Mouse (Mus musculus): Measurements from ENCODE around the gene Sspo. TPM values are rescaled to one million over a fixed set of nuclear protein-coding genes. Genes with fewer than 3 reads are reported as not detected.

Sspo gene
- total RNA-seq, 1 experiment: 0.27 TPM

DNA sequence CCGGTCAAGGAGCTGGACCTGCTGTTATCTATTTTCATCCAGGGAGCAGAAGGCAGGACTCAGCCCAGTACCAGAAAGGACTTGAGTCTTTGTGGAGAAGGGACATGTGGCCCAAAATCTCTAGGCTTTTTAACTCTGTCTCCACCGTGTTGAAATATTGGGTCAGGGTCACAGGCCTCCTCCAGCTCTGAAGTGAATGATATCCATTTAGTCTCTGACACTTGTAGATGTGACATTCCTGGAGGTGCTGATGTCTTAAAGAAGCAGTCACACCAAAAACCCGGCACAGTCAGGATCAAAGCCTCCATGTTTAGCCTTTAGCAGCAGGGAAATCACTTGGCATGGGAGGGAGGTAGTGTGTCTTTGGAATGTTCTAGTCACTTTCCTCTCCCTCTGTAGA is 92.7 kb downstream of the Sspo start:
- Histone ChIP-seq H3K36me3 (ENCODE audit: control insufficient read depth, insufficient read depth, low read length, poor library complexity, severe bottlenecking) (no peaks in the 10 kb centered on the region), H3K4me1 (ENCODE audit: control insufficient read depth in 2 of 2, insufficient read depth in 2 of 2, low read length in 2 of 2, poor library complexity in 1 of 2) (peaks cover 0 to 6% of the 10 kb centered on the region in 2 experiments; a peak in 2 of 4 replicates), H3K9me3 (ENCODE audit: control insufficient read depth, insufficient read depth, low read depth, low read length) (no peaks in the 10 kb centered on the region), H3K27ac (ENCODE audit: insufficient read depth, low read depth, low read length, poor library complexity, severe bottlenecking) (no peak overlapping the region), H3K9ac (ENCODE audit: insufficient read depth, low read depth, low read length, poor library complexity, severe bottlenecking) (no peak overlapping the region), H3K4me3 (ENCODE audit: insufficient read depth in 1 of 2, low read depth in 1 of 2, low read length in 2 of 2, poor library complexity in 1 of 2, severe bottlenecking in 1 of 2) (no peak overlapping the region)
- in situ Hi-C loops (cut with MboI; ENCODE audit: low sequenced_read_pairs in 2 of 2, unreplicated experiment in 2 of 2): no loop called here
- TF ChIP-seq CHD2 (IDR thresholded peaks at IDR 0.05; ENCODE audit: low read depth, low read length) (no peak), ZNF384 (IDR thresholded peaks at IDR 0.05; ENCODE audit: low read depth, low read length) (no peak), ZC3H11A (IDR thresholded peaks at IDR 0.05; ENCODE audit: borderline replicate concordance, low read depth, low read length) (no peak)
- no peak for DNase-seq (ENCODE audit: low read depth, low spot score)

DNA sequence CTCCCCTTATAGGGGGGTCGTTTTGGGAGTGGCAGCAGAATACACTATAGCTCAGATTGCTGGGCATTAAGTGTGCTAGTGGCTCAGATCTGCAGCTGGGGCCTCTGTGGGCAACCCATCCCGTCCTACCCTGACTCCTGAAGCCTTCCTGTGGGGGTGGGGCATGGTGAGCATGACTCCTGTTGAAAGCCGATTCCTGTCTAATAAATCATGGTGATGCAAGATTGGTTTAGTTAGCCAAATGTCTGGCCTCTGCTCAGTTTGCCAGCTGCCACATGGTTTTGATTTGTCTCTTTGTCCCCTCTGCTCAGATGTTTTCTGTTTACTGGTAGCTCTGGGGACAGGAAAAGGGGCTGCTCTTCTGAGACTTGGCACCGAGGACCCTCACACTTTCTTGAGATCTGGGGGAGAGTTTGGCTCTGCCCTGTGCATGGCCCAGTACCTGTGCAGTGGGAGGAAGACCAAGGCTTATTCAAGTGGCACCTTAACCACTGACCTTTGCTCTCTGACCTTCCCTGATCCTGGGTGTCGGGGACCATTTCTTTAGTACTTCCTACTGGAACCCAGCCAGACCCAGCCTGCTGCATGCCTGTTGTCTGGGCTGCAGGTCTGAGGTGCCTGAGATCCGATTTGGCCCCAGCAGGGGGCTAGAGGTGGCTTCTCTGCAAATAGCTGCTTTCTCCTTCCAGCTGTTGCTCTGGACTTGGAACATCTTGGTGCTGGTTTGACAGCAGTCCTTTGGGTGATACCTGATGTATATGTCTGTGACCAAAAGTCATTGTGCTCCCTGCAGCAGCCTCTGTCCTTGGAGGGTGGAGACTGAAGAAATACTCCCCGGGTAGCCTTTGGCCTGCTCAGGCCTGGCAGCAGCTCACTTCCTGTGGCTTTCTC is 93.8 kb downstream of the Sspo start:
- no peak overlapping the region for H3K27ac ChIP-seq (ENCODE audit: insufficient read depth, low read depth, low read length, poor library complexity, severe bottlenecking)
- no peak for TF ChIP-seq MAFK (IDR thresholded peaks at IDR 0.05; ENCODE audit: insufficient read depth, low read depth, low read length)
- TF ChIP-seq ZC3H11A (IDR thresholded peaks at IDR 0.05; ENCODE audit: borderline replicate concordance, low read depth, low read length): no peak
- no peak for TF ChIP-seq CHD2 (IDR thresholded peaks at IDR 0.05; ENCODE audit: low read depth, low read length)
- TF ChIP-seq HCFC1 (IDR thresholded peaks at IDR 0.05; ENCODE audit: borderline replicate concordance, insufficient read depth, low read length): no peak
- no peak for TF ChIP-seq ZNF384 (IDR thresholded peaks at IDR 0.05; ENCODE audit: low read depth, low read length)
- peaks cover 0 to 6% of the 10 kb centered on the region in 2 experiments; a peak in 2 of 4 replicates for H3K4me1 ChIP-seq (ENCODE audit: control insufficient read depth in 2 of 2, insufficient read depth in 2 of 2, low read length in 2 of 2, poor library complexity in 1 of 2)
- H3K4me3 ChIP-seq (ENCODE audit: insufficient read depth in 1 of 2, low read depth in 1 of 2, low read length in 2 of 2, poor library complexity in 1 of 2, severe bottlenecking in 1 of 2): no peak overlapping the region
- no peak overlapping the region for H3K9ac ChIP-seq (ENCODE audit: insufficient read depth, low read depth, low read length, poor library complexity, severe bottlenecking)
- in situ Hi-C loops (cut with MboI; ENCODE audit: low sequenced_read_pairs in 2 of 2, unreplicated experiment in 2 of 2): no loop called here
- H3K36me3 ChIP-seq (ENCODE audit: control insufficient read depth, insufficient read depth, low read length, poor library complexity, severe bottlenecking): no peaks in the 10 kb centered on the region
- no peaks in the 10 kb centered on the region for H3K9me3 ChIP-seq (ENCODE audit: control insufficient read depth, insufficient read depth, low read depth, low read length)
- DNase-seq (ENCODE audit: low read depth, low spot score): no peak

DNA sequence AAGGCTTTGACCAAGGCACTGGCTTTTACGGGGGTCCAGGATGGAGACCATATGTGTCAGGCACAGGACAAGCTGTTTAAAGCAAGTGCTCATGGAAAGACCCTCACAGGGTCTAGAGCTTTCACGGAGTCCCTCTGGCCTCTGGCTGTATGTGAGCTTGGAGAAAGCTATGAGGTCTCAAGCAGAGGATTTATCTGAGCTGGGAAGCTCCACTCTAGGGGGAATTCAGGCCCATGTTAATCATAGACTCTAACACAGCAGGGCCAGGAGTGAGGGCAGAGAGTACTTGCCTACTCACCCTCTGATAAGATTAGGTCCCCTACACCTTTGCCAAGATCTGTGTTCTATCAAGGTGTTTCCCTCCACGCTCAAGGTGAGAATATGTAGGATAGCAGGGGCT is 94.6 kb downstream of the Sspo start:
- TF ChIP-seq MAFK (IDR thresholded peaks at IDR 0.05; ENCODE audit: insufficient read depth, low read depth, low read length) (no peak), HCFC1 (IDR thresholded peaks at IDR 0.05; ENCODE audit: borderline replicate concordance, insufficient read depth, low read length) (no peak), ZNF384 (IDR thresholded peaks at IDR 0.05; ENCODE audit: low read depth, low read length) (no peak), CHD2 (IDR thresholded peaks at IDR 0.05; ENCODE audit: low read depth, low read length) (no peak), ZC3H11A (IDR thresholded peaks at IDR 0.05; ENCODE audit: borderline replicate concordance, low read depth, low read length) (no peak)
- Histone ChIP-seq H3K36me3 (ENCODE audit: control insufficient read depth, insufficient read depth, low read length, poor library complexity, severe bottlenecking) (no peaks in the 10 kb centered on the region), H3K4me3 (ENCODE audit: insufficient read depth in 1 of 2, low read depth in 1 of 2, low read length in 2 of 2, poor library complexity in 1 of 2, severe bottlenecking in 1 of 2) (no peak overlapping the region), H3K9ac (ENCODE audit: insufficient read depth, low read depth, low read length, poor library complexity, severe bottlenecking) (no peak overlapping the region), H3K9me3 (ENCODE audit: control insufficient read depth, insufficient read depth, low read depth, low read length) (no peaks in the 10 kb centered on the region), H3K27ac (ENCODE audit: insufficient read depth, low read depth, low read length, poor library complexity, severe bottlenecking) (no peak overlapping the region), H3K4me1 (ENCODE audit: control insufficient read depth in 2 of 2, insufficient read depth in 2 of 2, low read length in 2 of 2, poor library complexity in 1 of 2) (peaks cover 0 to 6% of the 10 kb centered on the region in 2 experiments; a peak in 2 of 4 replicates)
- no peak for DNase-seq (ENCODE audit: low read depth, low spot score)
- in situ Hi-C loops (cut with MboI; ENCODE audit: low sequenced_read_pairs in 2 of 2, unreplicated experiment in 2 of 2): no loop called here

DNA sequence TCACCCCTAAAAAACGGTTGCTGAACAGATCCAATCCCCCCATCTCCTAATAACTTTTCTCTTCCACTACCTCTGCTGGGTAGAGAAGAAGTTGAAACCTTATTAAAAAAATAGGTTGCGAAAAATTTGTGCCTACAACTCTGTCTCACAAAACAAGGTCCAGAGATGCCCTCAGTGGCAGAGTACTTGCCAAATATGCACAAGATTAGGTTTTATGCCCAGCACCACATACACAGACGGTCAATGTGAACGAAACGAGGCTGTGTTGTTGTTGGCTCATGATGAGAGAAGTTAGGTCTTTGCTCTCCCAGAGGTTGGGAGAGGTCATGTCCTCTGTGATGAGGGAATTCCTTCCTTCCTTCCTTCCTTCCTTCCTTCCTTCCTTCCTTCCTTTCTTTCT is 97.2 kb downstream of the Sspo start:
- Histone ChIP-seq H3K9me3 (ENCODE audit: control insufficient read depth, insufficient read depth, low read depth, low read length) (no peaks in the 10 kb centered on the region), H3K27ac (ENCODE audit: insufficient read depth, low read depth, low read length, poor library complexity, severe bottlenecking) (no peak overlapping the region), H3K4me3 (ENCODE audit: insufficient read depth in 1 of 2, low read depth in 1 of 2, low read length in 2 of 2, poor library complexity in 1 of 2, severe bottlenecking in 1 of 2) (no peak overlapping the region), H3K4me1 (ENCODE audit: control insufficient read depth in 2 of 2, insufficient read depth in 2 of 2, low read length in 2 of 2, poor library complexity in 1 of 2) (peaks cover 0 to 3% of the 10 kb centered on the region in 2 experiments; a peak in 1 of 4 replicates), H3K9ac (ENCODE audit: insufficient read depth, low read depth, low read length, poor library complexity, severe bottlenecking) (no peak overlapping the region), H3K36me3 (ENCODE audit: control insufficient read depth, insufficient read depth, low read length, poor library complexity, severe bottlenecking) (no peaks in the 10 kb centered on the region)
- in situ Hi-C loops (cut with MboI; ENCODE audit: low sequenced_read_pairs in 2 of 2, unreplicated experiment in 2 of 2): no loop called here
- no peak for DNase-seq (ENCODE audit: low read depth, low spot score)
- TF ChIP-seq MAFK (IDR thresholded peaks at IDR 0.05; ENCODE audit: insufficient read depth, low read depth, low read length) (no peak), CHD2 (IDR thresholded peaks at IDR 0.05; ENCODE audit: low read depth, low read length) (no peak), ZC3H11A (IDR thresholded peaks at IDR 0.05; ENCODE audit: borderline replicate concordance, low read depth, low read length) (no peak)

Measured in ES-E14 (cell line).